Mouse (Mus musculus): ENCODE data around the gene Phf23.
"Not testable (repeated sequence)": the region's sequence is repeated elsewhere in the genome, so short reads cannot be mapped to it uniquely, and the experiment has no call there.

Phf23 gene

DNA sequence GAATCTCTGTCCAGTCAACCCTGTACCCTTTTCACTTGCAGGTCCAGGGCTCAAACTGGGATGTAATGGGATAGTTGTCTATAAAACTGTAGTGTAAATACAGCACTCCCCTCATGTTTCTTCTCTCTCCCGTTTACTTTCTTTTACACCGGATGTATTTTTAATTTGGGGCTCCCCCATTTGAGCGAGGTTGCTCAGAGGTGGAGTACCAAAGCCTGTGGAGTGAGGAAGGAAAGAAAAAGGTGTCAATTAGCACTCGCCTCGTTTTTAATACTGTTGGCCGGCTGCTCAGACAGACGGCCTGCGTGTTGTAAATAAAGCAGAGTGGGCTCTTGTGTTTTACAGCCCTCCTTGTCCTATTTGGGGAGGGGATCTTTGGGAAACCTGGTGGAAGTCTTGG is 4.1 kb downstream of the Phf23 start:
- DNase-seq (ENCODE audit: low read depth, low spot score), result no peak

DNA sequence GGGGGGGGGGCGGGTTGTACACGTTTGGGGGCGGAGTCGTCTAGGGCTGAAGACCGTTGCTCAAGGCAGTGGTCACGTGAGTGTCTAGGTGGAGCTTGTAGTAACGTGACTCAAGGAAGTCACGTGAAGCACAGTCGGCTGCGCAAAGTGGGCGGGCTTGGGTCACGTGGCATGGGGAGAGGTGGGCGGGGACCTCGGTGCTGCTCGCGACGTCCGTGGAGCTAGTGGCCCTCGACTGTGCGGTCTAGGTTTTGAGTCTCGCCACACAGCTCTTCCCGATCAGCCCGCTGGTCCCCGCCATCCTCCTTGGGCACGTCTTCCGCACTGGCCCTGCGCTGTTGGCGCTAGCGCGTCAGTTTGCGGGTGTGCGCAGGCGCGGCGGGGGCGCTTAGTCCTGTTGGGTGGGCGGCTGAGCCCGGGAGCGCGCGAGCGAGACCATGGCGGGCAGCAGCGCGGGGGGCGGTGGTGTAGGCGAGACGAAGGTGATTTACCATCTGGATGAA is 4.9 kb downstream of the Phf23 start, which contains the start of gene Dvl2:
Dvl2 (plus strand) TSS at position 200 of the 503 bp plus-strand sequence.
- peak; percentile 98 for DNase-seq (ENCODE audit: low read depth, low spot score)

DNA sequence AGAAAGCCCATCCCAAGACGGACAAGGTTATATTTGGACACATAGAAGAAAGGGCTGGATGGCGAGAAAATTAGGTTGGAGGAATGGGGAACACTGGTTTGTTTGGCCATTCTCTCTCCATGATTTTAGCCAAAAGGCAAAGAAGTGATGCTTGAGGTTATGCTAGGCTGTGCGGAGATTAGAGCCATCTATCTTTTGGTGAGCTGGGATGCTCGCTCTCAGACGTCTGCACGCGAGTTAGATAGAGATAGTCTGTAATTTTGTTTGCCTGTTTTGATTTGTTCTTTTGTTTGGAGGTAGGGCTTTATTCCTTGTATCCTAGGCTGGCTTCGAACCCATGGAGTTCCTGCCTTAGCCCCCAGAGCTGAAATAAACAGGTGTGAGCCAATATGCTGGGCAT is 5.6 kb downstream of the Phf23 start:
- no peak for DNase-seq (ENCODE audit: low read depth, low spot score)

DNA sequence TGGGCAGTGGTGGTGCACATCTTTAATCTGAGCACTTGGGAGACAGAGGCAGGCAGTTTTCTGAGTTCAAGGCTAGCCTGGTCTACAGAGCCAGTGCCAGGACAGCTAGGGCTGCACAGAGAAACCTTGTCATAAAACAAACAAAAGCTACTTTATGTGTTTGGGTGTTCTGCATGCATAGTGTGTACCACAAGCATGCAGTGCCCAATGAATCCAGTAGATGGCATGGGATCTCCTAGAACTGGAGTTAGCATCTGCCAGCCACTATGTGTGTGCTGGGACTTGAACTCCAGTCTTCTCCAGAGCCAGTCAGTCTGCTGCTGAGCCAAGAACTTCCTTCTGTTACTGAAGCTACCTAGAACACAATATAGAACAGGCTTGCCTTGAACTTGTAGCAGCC is 6.3 kb downstream of the Phf23 start:
- DNase-seq (ENCODE audit: low read depth, low spot score), result no peak

DNA sequence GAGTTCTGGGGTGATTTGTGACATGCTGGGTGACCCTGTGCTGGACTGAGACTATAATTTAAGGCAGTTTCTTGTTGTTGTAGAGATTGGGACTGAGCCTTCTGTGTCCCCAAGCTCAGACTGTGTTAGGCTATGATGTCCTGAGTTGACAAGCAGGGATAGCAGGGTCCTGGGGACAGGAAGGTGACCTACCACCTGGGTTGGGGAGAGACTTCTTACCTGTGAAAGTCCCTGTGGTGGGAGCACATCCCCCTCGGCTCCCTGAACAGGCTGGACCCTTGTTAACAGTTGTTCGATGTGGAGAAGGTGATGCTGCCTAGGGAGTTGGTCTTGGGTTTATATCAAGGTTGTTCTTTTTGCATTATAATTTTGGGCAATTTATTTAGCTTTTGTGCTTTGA is 6.9 kb downstream of the Phf23 start:
- DNase-seq (ENCODE audit: low read depth, low spot score), result no peak

DNA sequence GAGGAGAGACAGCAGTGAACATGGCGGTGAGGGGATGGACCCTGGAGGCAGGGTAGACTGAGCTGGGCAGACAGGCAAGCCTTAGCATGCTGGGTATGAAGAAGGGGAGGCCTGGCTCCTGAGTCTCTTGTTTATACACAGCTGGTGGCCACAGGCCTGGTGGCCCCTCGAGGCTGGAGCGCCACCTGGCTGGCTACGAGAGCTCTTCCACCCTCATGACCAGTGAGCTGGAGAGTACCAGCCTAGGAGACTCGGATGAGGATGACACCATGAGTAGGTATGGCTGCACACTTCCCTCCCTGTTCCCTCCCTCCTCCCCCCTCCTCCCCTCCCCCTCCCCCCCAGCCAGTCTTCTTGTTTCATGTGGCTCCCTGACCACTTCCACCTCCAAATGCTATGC is 9.9 kb downstream of the Phf23 start:
- DNase-seq (ENCODE audit: low read depth, low spot score), result no peak

DNA sequence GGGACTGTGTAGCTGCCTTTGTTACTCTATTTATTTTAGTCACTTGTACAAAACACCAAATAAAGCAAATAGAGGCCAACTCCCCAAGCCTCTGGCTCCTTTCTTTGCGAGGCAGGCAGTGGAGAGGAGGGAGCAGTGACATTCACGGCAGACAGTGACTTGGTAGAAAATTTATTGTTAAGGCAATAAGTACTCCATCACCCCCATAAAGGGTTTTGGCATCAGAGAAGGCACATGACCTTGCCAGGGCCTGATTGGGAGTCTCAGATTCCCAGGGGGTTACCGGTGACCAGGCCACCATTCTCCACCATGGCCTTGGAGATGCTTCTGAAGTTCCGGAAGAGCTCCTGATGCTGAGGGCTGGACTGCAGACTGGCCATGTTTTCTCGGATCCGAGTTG is 14.5 kb downstream of the Phf23 start:
- no peak for DNase-seq (ENCODE audit: low read depth, low spot score)

DNA sequence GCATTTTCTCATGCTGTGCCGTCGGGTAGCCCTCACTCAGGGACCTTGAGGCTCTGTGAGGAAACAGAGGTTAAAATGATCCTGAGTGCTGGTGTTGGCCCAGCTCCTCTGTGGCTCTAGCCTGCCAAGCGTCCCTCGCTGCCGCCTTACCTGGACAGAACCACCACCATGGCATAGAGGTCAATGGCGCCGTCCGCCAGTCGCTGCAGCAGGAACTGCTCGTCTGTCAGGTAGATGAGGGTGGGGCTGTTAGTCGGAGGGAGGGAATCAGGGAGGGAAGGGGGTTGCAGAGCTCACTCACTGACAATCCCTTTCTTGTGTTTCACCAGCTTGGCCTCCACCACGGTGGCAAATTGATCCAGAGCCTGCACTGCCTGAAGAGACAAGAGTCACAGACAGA is 15.0 kb downstream of the Phf23 start:
- no peak for DNase-seq (ENCODE audit: low read depth, low spot score)

DNA sequence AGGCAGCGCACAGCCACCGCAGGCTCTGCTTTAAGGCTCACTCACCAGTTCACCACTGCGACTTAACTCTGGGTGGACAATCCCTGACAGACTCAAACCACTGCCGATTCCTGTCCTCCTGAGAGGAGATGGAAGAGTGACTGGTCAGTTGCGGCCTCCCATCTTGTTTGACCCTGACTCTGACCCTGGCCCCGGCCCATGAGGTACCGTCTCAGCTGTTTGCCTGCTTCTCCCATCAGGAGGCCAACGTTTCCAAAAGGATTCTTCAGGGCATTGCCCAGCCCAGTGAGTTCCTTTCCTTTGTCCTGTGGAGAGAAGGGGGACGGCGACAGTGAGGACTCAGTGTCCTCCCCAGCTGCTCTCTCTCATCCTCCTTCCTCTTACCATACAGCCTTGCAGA is 15.4 kb downstream of the Phf23 start:
- no peak for DNase-seq (ENCODE audit: low read depth, low spot score)

DNA sequence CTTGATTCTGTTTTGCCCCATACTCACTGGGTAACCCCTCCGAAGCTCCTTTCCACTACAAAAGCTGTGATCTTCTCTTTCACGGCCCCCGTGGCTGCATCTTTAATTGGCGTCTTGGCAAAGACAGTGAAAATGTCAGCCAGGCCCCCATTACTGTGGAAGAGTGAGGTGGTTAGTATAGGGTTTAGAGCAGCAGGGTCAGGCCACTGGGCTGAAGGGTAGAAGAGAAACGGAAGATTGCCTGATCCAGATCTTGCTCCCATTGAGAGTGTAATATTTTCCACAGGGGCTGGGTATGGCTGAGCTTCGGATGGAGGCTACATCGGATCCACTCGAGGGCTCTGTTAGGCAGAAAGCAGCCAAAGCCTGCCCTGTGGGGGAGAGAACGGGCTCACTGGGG is 17.4 kb downstream of the Phf23 start:
- no peak for DNase-seq (ENCODE audit: low read depth, low spot score)

DNA sequence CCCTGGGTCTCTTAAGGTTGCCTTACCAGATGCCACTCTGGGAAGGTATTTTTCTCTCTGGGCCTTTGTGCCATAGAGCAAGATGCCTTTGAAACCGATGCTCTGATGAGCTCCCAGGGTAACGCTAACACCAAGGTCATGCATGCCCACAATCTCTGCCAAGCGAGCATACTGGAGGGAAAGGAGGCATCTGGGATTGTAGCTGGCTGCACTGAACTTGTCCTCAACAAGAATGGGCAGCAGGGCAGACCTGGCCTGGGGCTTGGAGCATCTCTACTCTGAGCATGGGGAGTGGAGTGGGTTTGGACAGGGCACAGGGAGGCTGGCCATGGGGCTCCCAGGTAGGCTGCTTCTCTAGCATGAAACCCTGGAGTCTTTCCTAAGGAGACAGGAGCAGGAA is 17.8 kb downstream of the Phf23 start:
- no peak for DNase-seq (ENCODE audit: low read depth, low spot score)

DNA sequence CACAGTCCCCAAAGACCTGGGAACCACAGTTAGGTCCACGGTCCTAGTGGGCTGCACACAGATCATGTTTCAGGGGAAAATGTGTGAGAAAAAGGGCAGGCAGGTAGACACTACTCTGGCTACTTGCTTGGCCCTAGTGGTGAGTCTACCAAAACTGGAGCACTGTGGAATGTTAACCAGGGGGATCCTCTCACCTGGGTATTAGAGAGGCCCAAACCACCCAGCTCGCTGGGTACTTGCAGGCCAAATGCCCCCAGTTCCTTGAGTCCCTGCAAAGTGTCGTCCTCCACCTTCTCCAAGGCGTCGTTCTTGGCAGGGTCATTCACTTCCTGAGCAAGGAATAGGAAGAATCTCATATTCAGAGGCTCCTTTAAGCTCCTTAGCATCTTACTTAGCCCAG is 18.5 kb downstream of the Phf23 start:
- no peak for DNase-seq (ENCODE audit: low read depth, low spot score)

DNA sequence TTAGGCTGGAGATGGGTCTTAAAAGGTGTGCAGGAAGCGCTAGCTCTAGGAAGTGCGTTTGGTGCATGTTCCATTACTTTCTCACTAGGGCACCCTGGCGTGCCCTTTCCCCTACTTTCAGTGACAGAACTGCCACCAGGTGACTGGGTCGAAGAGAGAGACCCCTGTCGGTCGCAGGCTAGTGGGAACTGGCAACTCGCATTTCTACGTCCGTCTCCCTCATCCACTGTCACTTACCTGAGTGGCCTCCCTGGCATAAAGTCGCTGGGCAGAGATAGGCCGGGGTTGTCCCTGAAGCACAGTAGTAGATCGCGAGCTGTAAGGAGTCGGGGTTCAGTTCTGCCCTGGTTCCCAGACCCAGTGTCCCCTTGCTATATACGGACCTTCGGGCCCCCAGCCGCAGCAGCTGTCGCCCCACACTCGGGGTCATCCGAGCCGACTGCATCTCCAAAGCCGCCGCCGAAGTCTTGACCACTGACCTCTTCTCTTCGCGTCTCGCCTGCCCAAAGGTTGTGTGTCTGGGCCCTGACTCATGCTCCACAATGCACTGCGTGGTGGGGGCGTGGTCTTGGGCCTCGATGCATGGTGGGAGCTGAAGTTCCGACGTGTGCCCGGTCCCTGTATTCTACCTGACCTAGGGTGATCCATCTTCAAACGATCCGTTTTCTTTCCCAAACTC is 19.4 kb downstream of the Phf23 start, which contains the start of gene Acadvl:
Acadvl (minus strand) TSS at position 532 of the 679 bp plus-strand sequence.
- DNase-seq (ENCODE audit: low read depth, low spot score), result peak; percentile 79

DNA sequence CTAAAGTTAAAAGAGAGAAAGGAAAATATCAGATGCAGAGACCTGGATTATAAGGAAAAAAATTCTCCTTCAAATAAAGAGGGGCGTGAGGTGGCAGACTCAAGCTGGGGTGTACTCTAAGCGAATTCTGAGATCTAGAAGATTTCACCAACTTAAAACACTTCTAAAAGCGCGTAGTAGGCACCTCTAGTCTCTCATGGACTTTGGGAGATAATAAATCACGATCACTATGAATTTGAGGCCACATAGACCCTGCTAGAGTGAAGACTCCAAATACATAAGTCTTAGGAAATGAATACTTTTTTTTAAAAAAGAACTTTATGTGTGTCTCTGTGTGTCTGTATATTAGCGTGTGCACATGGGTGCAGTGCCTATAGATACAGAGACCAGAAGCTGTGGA is 20.1 kb downstream of the Phf23 start:
- no peak for DNase-seq (ENCODE audit: low read depth, low spot score)

DNA sequence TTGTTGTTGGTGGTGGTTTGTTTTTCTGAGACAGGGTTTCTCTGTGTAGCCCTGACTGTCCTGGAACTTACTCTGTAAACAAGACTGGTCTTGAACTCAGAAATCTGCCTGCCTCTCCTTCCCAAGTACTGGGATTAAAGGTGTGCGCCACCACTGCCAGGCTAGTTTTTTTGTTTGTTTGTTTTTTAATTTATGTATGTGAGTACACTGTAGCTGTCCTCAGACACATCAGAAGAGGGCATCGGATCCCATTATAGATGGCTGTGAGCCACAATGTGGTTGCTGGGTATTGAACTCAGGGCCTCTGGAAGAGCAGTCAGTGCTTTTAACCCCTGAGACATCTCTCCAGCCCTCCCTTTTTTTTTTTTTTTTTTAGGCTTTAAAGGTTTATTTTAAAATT is 20.6 kb downstream of the Phf23 start:
- not testable (repeated sequence) for DNase-seq (ENCODE audit: low read depth, low spot score)

DNA sequence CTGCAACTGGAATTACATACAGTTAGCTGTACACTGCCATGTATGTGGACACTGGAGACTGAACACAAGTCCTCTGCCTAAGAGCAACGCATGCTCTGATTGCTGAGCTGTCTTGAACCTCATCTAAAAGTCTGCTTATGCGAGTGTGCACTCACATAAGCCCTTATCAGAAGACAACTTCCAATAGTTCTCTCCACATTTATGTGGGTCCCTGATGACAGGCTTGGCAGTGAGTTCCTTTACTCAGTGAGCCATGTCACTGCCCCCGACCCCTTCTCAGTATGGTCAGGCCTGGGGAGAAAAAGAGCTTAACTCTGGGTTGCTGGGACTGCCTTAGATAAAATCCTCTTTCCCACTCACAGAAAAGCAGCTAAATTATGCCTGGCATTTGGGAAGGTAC is 21.1 kb downstream of the Phf23 start, which contains the start of gene Dlg4:
Dlg4 (plus strand) TSS at position 274 of the 400 bp plus-strand sequence.
- DNase-seq (ENCODE audit: low read depth, low spot score), result no peak

DNA sequence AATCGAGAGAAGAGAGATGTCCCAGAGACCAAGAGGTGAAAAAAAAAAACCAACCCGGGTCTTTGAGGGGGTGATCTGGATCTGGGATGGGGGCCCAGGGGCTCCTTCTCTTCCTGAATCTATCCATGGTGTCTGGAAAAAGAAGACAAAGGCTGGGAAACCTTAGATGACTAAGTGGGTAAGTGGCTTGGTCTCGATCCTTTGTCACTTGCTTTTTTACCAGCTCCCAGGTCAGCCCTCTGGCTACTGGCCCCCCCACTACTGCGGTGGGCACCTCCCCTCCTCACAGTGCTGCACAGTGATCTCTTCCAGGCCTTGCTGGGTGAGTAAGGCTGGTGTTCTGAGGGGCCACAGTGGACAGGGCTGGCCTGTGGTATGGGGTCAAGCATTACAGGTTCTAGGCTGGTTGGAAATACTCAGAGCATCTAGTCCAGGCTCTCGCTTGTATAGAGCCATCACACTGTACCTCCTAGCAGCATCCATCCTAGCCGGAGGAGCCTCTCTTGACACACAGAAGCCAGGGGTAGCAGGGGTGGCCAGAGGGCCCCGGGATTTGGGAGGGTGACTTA is 21.7 kb downstream of the Phf23 start:
- DNase-seq (ENCODE audit: low read depth, low spot score), result no peak

DNA sequence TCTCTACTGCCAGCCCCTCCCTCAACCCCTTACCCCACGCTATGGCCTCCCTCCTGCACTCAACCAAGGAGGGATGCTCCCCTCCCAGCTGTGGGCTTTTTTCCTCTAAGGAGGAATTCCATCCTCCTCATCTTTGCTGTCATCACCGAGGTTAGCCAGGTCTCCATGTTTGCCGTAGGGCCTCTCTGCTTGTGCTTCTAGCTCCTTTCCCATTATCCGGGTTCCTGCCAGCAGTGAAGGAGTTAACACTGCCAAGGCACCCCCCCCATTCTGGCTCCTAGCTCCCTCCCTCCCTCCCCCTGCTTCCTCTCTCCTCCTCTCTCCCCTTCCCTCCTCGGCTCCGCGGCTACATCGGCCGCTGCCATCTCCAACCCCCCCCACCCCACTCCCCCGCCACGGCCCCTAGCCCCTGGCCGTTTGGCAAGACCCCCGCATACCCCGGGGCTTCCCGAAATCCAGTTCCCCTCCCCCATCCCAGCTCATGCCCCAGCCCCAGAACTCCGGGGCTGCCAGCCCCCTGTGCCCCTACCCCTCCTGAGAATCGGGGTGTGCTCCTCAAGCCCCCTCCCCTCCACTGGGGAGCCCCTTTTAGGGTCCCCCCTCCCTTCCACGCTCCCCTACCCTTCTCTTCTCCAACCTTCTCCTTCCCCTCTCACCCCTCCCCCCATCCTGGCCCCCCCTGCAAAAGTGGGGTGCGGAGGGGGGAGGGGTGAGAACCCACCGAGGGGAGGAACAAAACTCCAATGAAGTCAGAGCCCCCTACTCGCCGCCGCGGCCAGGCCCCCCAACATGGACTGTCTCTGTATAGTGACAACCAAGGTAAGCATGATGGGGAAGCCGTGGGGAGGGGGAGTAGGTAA is 22.8 kb downstream of the Phf23 start:
- peak; percentile 77 for DNase-seq (ENCODE audit: low read depth, low spot score)

DNA sequence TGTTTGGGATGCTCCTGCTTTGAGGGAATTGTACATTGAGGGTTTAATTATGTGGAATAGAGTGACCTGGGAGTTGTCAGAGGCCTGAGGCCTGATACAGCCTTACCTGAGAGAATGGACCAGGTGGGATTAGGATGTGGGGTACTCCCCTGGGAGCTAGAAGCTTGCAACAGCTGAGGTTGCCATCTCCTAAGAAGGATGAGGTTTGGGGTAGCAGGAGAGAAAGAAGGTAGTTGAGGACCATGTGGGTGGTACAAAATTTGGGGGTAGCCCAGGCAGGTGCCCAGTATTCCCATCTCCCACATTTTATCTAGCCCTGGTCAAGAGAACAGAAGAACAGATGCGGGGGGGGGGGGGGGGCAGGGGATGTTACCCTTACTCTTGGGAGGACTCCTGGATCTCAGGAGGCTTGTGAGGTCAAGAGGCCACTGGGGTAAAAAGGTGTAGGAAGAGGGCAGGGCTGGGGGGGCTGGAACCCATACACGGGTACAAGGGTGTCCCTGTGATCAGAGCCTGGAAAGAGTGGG is 24.0 kb downstream of the Phf23 start:
- no peak for DNase-seq (ENCODE audit: low read depth, low spot score)

DNA sequence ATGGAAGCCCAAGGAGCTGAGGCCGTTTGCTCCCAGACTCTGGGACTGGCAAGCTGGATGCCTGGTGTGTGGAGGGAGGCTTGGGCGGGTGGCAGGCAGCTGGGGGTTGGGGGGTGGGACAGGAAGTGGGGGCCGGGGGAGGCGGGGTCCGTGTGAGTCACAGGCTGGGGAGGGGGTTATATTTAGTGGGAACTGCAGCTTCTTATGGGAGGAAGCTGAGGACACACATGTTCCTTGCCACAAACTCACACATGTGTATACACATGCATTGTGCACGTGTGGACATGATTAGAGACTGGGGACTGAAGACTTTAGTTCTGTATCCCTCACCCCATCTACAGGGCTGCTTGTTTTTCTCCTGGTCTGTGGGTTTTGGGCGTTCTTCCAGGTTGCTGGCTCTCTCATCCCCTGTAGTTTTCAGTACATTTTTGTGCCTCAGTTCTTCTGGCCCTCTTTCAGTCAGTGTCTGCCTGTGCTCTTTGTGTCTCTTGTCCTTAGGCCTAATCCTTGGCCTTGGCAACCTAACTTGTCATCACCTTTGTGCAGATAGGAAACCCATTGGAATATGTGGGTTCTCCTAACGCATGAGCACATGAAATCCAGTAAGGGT is 24.6 kb downstream of the Phf23 start:
- DNase-seq (ENCODE audit: low read depth, low spot score), result no peak

DNA sequence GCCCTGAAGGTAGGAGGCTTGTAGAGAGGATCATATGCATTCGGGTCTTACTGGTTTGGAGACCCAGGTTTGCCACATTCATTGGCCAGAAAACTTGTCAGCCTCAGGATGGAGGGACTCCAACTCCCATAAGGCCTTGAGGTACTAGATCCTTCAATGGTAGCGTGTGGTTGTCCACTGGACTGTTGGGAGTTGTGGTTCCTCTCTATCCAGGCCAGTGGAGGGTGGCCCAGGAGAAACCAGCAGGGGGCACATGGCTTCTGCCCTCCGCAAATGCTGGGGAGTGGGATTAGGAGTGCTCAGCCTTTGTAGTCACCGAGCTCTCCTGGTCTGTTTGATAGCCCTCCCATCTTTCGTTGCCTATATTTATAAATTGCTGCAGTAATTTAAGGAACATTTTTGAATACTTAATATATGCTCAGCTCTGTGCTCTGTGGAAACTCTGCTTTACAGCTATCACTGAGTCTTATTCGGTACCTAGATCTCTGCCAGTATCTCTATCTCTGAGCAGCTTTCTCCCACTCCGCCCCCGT is 25.2 kb downstream of the Phf23 start:
- DNase-seq (ENCODE audit: low read depth, low spot score), result peak; percentile 86
